Mouse (Mus musculus) midbrain, embryonic 14.5 days (tissue): ENCODE measurements around the gene Zfp39. TPM values are rescaled to one million over a fixed set of nuclear protein-coding genes. Genes with fewer than 3 reads are reported as not detected.

ENCODE experiments used
- ATAC-seq: fragments of 200-750 bp; cut with Nextera tagmentation; 2 replicates; pipeline ENCODE4 v1.8.0; 2017; ENCODE audit warnings: moderate number of reproducible peaks, moderate library complexity; ENCODE audit not compliant: low FRiP score, low TSS enrichment
- DNase-seq: peaks from one replicate; pipeline ENCODE4 v3.0.0-alpha.2; 2015
- H3K27ac ChIP-seq: fragments of 300-500 bp; sonication (generic); replicated peaks from 2 replicates; pipeline ENCODE4 v1.5.1; 2014; ENCODE audit warnings: mild to moderate bottlenecking, low read depth, low read length, moderate library complexity
- H3K27me3 ChIP-seq: fragments of 300-500 bp; sonication (generic); 2 replicates; pipeline ENCODE4 v1.6.1; 2014; ENCODE audit warnings: low read length, control low read depth, mixed read lengths; ENCODE audit not compliant: control insufficient read depth, insufficient read depth
- H3K36me3 ChIP-seq: fragments of 300-500 bp; sonication (generic); 2 replicates; pipeline ENCODE4 v1.6.1; 2014; ENCODE audit warnings: low read length, control low read depth; ENCODE audit not compliant: control insufficient read depth, insufficient read depth
- H3K4me1 ChIP-seq: fragments of 300-500 bp; sonication (generic); 2 replicates; pipeline ENCODE4 v1.6.1; 2014; ENCODE audit warnings: mild to moderate bottlenecking, antibody characterized with exemption, low read length, control low read depth; ENCODE audit not compliant: control insufficient read depth, insufficient read depth
- H3K4me2 ChIP-seq: fragments of 300-500 bp; sonication (generic); 2 replicates; pipeline ENCODE4 v1.6.1; 2014; ENCODE audit warnings: mild to moderate bottlenecking, low read length, moderate library complexity
- H3K4me3 ChIP-seq: fragments of 300-500 bp; sonication (generic); replicated peaks from 2 replicates; pipeline ENCODE4 v1.5.1; 2014; ENCODE audit warnings: low read depth, low read length
- H3K9ac ChIP-seq: fragments of 300-500 bp; sonication (generic); replicated peaks from 2 replicates; pipeline ENCODE4 v1.6.1; 2014; ENCODE audit warnings: mild to moderate bottlenecking, low read length, moderate library complexity
- H3K9me3 ChIP-seq: fragments of 300-500 bp; sonication (generic); 2 replicates; pipeline ENCODE4 v1.6.1; 2016; ENCODE audit warnings: low read length, control low read depth, mixed read lengths; ENCODE audit not compliant: control insufficient read depth
- WGBS: fragments of 180-500 bp; shearing (Covaris S2); extraction: QIAGEN DNeasy Blood & Tissue Kit; methylation state at CpG from one replicate; pipeline ENCODE4 v1.1.7; 2014; 5-methylcytosine and 5-hydroxymethylcytosine counted together
- polyA plus RNA-seq: library from polyadenylated mRNA; unstranded; fragments of >200 nt; fragmentation: Nextera tagmentation; extraction: Ambion mirVana; gene quantifications from 2 replicates; pipeline ENCODE4 v1.2.1, GENCODE M21; 2014

The Zfp39 gene
- polyA plus RNA-seq, 1 experiment from 2014 or later: 9.1 TPM

GRCm38 (mm10) chr11:58944136-58944535 is 40.1 kb upstream of the Zfp39 start:
- H3K9me3 ChIP-seq: no peaks in the 10 kb centered on the region
- ATAC-seq: no peak

GRCm38 (mm10) chr11:58939088-58939439 is 35.0 kb upstream of the Zfp39 start:
- no peaks in the 10 kb centered on the region for H3K9me3 ChIP-seq
- H3K27ac ChIP-seq: peak overlapping the region; percentile 94
- ATAC-seq (no peak; the same call in 1 of the 2 replicates), DNase-seq (no peak)
- H3K4me2 ChIP-seq: peak overlapping the region; percentile 75
- peaks cover 20% of the 10 kb centered on the region for H3K4me1 ChIP-seq
- 12% methylated on average over 6 of the region's 6 CpGs for WGBS
- peak overlapping the region; percentile 83 for H3K4me3 ChIP-seq
- no peaks in the 10 kb centered on the region for H3K27me3 ChIP-seq
- peaks cover 27% of the 10 kb centered on the region for H3K36me3 ChIP-seq
- peak overlapping the region; percentile 97 for H3K9ac ChIP-seq

More at GRCm38 (mm10) chr11:58944136-58944535, 40.1 kb upstream of the Zfp39 start:
- 76% methylated on average over 5 of the region's 5 CpGs for WGBS
- H3K27me3 ChIP-seq: no peaks in the 10 kb centered on the region
- peaks cover 11% of the 10 kb centered on the region; the same call in 1 of the 2 replicates for H3K4me1 ChIP-seq
- no peak for DNase-seq
- no peak overlapping the region for H3K4me2 ChIP-seq
- H3K4me3 ChIP-seq: no peak overlapping the region
- H3K27ac ChIP-seq: no peak overlapping the region
- no peak overlapping the region for H3K9ac ChIP-seq
- no peaks in the 10 kb centered on the region for H3K36me3 ChIP-seq

- peak; percentile 96 for ATAC-seq
- Histone ChIP-seq H3K27me3 (no peaks in the 10 kb centered on the region), H3K9ac (peak within 1 kb of the TSS; percentile 97), H3K36me3 (peaks cover 33% of the 10 kb centered on the region), H3K27ac (peak within 1 kb of the TSS; percentile 94), H3K4me1 (peaks cover 20% of the 10 kb centered on the region), H3K4me2 (peak within 1 kb of the TSS; percentile 75), H3K4me3 (peak within 1 kb of the TSS; percentile 83), H3K9me3 (no peaks in the 10 kb centered on the region)
- WGBS: under 1% methylated on average over 95 of the region's 95 CpGs
- DNase-seq: peak; percentile 97
Observed at GRCm38 (mm10) chr11:58938322-58939087, 34.5 kb upstream of the Zfp39 start, which contains the start of gene Rnf187. Gene Rnf187 (minus strand): TSS chr11:58938916.

- WGBS: under 1% methylated on average over 13 of the region's 13 CpGs
- DNase-seq (peak; percentile 57), ATAC-seq (no peak)
- peak overlapping the region; percentile 97 for H3K9ac ChIP-seq
- H3K27ac ChIP-seq: peak overlapping the region; percentile 94
- H3K4me1 ChIP-seq: peaks cover 20% of the 10 kb centered on the region
- H3K27me3 ChIP-seq: no peaks in the 10 kb centered on the region
- H3K9me3 ChIP-seq: no peaks in the 10 kb centered on the region
- peak overlapping the region; percentile 75 for H3K4me2 ChIP-seq
- peak overlapping the region; percentile 83 for H3K4me3 ChIP-seq
- peaks cover 38% of the 10 kb centered on the region for H3K36me3 ChIP-seq
Observed at GRCm38 (mm10) chr11:58937909-58938308, 33.9 kb upstream of the Zfp39 start.

DNA sequence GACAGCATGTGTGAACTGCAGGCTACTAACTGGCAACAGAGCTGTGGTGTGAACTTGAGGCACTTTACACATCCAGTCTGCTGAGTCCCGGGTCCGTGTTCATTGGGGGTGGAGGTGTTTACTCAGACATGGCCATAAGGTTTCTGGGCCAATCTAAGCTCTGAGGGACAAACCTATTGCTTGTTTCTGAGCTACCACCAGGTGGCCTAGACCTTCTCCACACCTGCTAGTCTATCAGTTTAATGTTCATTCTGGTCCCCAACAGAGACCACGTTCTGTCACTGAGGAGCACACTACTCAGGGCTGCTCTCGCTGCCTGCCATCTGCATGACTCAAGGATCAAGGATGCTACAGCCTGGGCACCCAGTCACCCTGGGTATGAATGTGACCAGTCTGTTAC is 27.6 kb upstream of the Zfp39 start:
- H3K4me2 ChIP-seq: no peak overlapping the region
- no peak overlapping the region for H3K27ac ChIP-seq
- no peaks in the 10 kb centered on the region for H3K9me3 ChIP-seq
- DNase-seq (no peak), ATAC-seq (no peak)
- H3K27me3 ChIP-seq: no peaks in the 10 kb centered on the region
- WGBS: 85% methylated on average over 4 of the region's 4 CpGs
- H3K9ac ChIP-seq: no peak overlapping the region
- H3K4me1 ChIP-seq: 0 out of 2 replicates have a peak, but pooled peaks cover 7% of the 10 kb centered on the region
- no peak overlapping the region for H3K4me3 ChIP-seq
- peaks cover 60% of the 10 kb centered on the region for H3K36me3 ChIP-seq

DNA sequence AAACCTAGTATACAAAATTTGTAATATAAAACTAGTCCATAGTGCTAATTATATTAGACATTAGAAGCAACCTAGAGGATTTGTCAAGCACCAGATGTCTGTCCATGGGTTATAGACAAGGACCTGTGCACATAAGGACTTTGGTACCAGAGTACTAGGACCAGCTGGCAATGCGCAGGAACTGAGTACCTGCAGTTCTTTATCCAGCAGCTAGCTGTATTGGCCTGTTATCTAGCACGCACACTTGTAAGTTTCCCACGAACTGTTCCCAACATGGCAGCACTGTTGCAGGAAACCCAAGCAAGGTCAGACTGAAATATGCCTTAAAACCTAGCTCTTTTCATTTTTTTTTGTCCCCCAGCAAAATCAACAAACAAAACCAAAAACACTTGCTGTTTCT is 26.2 kb upstream of the Zfp39 start:
- Histone ChIP-seq H3K27me3 (no peaks in the 10 kb centered on the region), H3K9ac (no peak overlapping the region), H3K4me3 (no peak overlapping the region), H3K9me3 (no peaks in the 10 kb centered on the region), H3K4me2 (no peak overlapping the region), H3K27ac (no peak overlapping the region), H3K4me1 (0 out of 2 replicates have a peak, but pooled peaks cover 5% of the 10 kb centered on the region), H3K36me3 (peaks cover 48% of the 10 kb centered on the region)
- DNase-seq: no peak
- ATAC-seq: no peak
- WGBS: 88% methylated on average over 3 of the region's 3 CpGs

- H3K9ac ChIP-seq: no peak overlapping the region
- peaks cover 41% of the 10 kb centered on the region for H3K36me3 ChIP-seq
- WGBS: 63% methylated on average over 3 of the region's 3 CpGs
- H3K4me3 ChIP-seq: no peak overlapping the region
- H3K27ac ChIP-seq: no peak overlapping the region
- H3K4me1 ChIP-seq: 0 out of 2 replicates have a peak, but pooled peaks cover 5% of the 10 kb centered on the region
- no peak for ATAC-seq
- no peak for DNase-seq
- no peak overlapping the region for H3K4me2 ChIP-seq
- no peaks in the 10 kb centered on the region for H3K9me3 ChIP-seq
- no peaks in the 10 kb centered on the region for H3K27me3 ChIP-seq
Observed at GRCm38 (mm10) chr11:58929641-58930040, 25.6 kb upstream of the Zfp39 start.

GRCm38 (mm10) chr11:58929055-58929454 is 25.0 kb upstream of the Zfp39 start:
- Histone ChIP-seq H3K27ac (no peak overlapping the region), H3K9me3 (no peaks in the 10 kb centered on the region), H3K9ac (no peak overlapping the region), H3K4me3 (no peak overlapping the region), H3K4me2 (no peak overlapping the region), H3K4me1 (0 out of 2 replicates have a peak, but pooled peaks cover 5% of the 10 kb centered on the region), H3K36me3 (peaks cover 36% of the 10 kb centered on the region), H3K27me3 (no peaks in the 10 kb centered on the region)
- no peak for DNase-seq
- 83% methylated on average over 4 of the region's 4 CpGs for WGBS
- no peak for ATAC-seq
